Mouse (Mus musculus) stomach, embryonic 16.5 days (tissue): ENCODE measurements at regions not wholly inside any gene's neighbourhood (a gene's known extent, or its start where the extent isn't known, plus 50 kb on each side); places are given as distances from the start of the nearest gene placed in this dataset.

Experiments used
- ATAC-seq: fragments of 200-750 bp; cut with Nextera tagmentation; 2 replicates; pipeline ENCODE4 v1.8.0; 2017; ENCODE audit warnings: moderate number of reproducible peaks, moderate TSS enrichment; ENCODE audit not compliant: insufficient read depth, low FRiP score
- H3K27ac ChIP-seq: fragments of 300-500 bp; sonication (generic); 2 replicates; pipeline ENCODE4 v1.5.1; 2014; ENCODE audit warnings: low read length
- H3K27me3 ChIP-seq: fragments of 300-500 bp; sonication (generic); 2 replicates; pipeline ENCODE4 v1.6.1; 2014; ENCODE audit warnings: low read length, control low read depth, mixed read lengths; ENCODE audit not compliant: control insufficient read depth, insufficient read depth
- H3K36me3 ChIP-seq: fragments of 300-500 bp; sonication (generic); 2 replicates; pipeline ENCODE4 v1.6.1; 2014; ENCODE audit warnings: low read length; ENCODE audit not compliant: control insufficient read depth, insufficient read depth
- H3K4me1 ChIP-seq: fragments of 300-500 bp; sonication (generic); 2 replicates; pipeline ENCODE4 v1.6.1; 2014; ENCODE audit warnings: low read length, control low read depth, mixed read lengths; ENCODE audit not compliant: control insufficient read depth, insufficient read depth
- H3K4me2 ChIP-seq: fragments of 300-500 bp; sonication (generic); 2 replicates; pipeline ENCODE4 v1.6.1; 2014; ENCODE audit warnings: low read depth, low read length, mixed read lengths
- H3K4me3 ChIP-seq: fragments of 300-500 bp; sonication (generic); replicated peaks from 2 replicates; pipeline ENCODE4 v1.5.1; 2014; ENCODE audit warnings: mild to moderate bottlenecking, low read length
- H3K9ac ChIP-seq: fragments of 300-500 bp; sonication (generic); 2 replicates; pipeline ENCODE4 v1.6.1; 2014; ENCODE audit warnings: low read length
- H3K9me3 ChIP-seq: fragments of 300-500 bp; sonication (generic); replicated peaks from 2 replicates; pipeline ENCODE4 v1.6.1; 2016; ENCODE audit warnings: low read length, control low read depth; ENCODE audit not compliant: control insufficient read depth
- WGBS: fragments of 180-500 bp; shearing (Covaris S2); extraction: QIAGEN DNeasy Blood & Tissue Kit; methylation state at CpG from one replicate; pipeline ENCODE4 v1.1.7; 2014; 5-methylcytosine and 5-hydroxymethylcytosine counted together

GRCm38 (mm10) chr12:107360511-107360910 lies 127.9 kb upstream of the 3110018I06Rik start:
- Histone ChIP-seq H3K27me3 (no peaks in the 10 kb centered on the region), H3K9ac (no peak overlapping the region), H3K4me3 (no peak overlapping the region), H3K36me3 (no peaks in the 10 kb centered on the region), H3K27ac (no peak overlapping the region), H3K9me3 (no peaks in the 10 kb centered on the region), H3K4me1 (no peaks in the 10 kb centered on the region), H3K4me2 (no peak overlapping the region)
- 80% methylated on average over 12 of the region's 12 CpGs for WGBS
- ATAC-seq: no peak

GRCm38 (mm10) chr12:107361606-107362005 lies 126.8 kb upstream of the 3110018I06Rik start:
- H3K27me3 ChIP-seq: no peaks in the 10 kb centered on the region
- H3K4me3 ChIP-seq: no peak overlapping the region
- no peaks in the 10 kb centered on the region for H3K9me3 ChIP-seq
- WGBS: 93% methylated on average over 7 of the region's 7 CpGs
- no peaks in the 10 kb centered on the region for H3K4me1 ChIP-seq
- no peak overlapping the region for H3K4me2 ChIP-seq
- H3K27ac ChIP-seq: no peak overlapping the region
- ATAC-seq: no peak
- no peaks in the 10 kb centered on the region for H3K36me3 ChIP-seq
- no peak overlapping the region for H3K9ac ChIP-seq

DNA sequence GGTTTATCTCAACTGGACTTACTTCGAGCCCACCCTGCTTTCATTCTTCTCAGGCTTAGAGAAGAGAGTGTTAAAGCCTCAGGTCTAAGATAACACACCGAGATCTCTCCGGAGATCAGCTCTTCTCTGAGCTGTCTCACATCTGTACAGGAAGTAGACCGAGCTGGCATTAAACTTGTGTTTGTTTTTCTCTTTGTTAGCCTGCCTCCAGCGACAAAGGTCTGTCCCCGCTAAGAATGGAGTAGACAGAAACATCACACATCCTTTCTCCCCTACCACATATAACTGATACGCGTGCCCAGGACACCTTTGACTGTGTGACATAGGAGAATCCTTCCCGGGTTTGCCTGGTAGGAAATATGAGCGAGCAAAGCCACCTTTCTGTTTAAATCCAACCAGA lies 126.3 kb upstream of the 3110018I06Rik start:
- Histone ChIP-seq H3K4me1 (no peaks in the 10 kb centered on the region), H3K4me3 (no peak overlapping the region), H3K27me3 (no peaks in the 10 kb centered on the region), H3K9ac (no peak overlapping the region), H3K36me3 (no peaks in the 10 kb centered on the region), H3K27ac (no peak overlapping the region), H3K9me3 (no peaks in the 10 kb centered on the region), H3K4me2 (no peak overlapping the region)
- WGBS: 70% methylated on average over 10 of the region's 10 CpGs
- no peak for ATAC-seq

DNA sequence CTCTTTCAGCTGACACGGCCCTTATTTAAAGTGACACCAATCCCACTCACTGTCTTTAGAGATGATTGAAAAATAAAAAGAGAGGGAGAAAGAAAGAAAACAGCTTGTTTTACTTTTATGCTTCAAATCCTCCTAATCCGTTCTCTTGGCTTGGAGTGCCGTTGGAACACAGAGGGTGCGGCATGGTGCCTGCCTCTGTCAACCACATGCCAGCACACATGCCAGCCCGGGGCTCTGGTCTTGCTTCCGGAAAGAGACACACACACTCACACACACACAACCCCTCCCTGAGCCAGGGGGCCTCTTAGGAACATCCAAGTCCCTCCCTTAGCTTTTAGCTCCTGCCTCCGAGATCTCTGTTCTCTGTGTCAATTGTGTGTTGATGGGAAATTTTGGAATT lies 116.2 kb upstream of the 3110018I06Rik start:
- Histone ChIP-seq H3K4me2 (no peak overlapping the region), H3K27me3 (no peaks in the 10 kb centered on the region), H3K9me3 (0 out of 2 replicates have a peak, but pooled peaks cover 3% of the 10 kb centered on the region), H3K4me1 (no peaks in the 10 kb centered on the region), H3K4me3 (no peak overlapping the region), H3K9ac (no peak overlapping the region), H3K27ac (no peak overlapping the region), H3K36me3 (no peaks in the 10 kb centered on the region)
- 68% methylated on average over 7 of the region's 7 CpGs for WGBS
- no peak for ATAC-seq

DNA sequence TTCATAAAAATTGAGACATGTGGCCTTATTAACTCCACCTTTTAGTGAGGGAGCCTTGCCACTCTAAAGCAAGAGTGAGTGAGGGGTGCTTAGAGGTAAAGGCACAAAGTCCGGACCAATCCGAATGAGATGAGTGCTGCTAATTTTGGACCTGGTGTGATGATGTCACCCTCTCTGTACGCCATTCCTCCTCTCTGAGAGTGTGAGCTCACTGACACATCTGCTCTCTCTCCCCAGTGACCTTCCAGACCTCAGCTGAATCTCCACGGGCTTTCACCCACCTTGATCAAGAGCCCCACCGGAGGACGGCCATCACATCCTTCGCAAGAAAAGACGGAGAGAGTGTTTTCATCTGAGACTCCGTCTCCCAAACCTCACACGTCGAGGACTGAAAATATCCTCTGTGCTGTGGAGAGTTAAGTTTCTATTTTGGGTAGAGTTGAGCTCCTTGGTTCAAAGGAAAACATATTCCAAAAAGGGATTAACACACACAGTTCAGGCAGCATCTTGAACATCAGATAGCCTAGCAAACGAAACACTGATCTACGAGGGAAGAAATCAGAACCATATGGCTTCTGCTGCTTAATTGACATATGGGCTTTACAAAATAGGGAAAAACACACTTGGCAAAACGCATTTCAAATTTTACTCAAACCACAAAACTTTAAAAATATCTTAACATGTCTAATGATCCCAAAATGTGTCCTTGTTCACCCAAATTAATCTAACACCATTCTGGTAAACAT lies 96.2 kb upstream of the 3110018I06Rik start:
- Histone ChIP-seq H3K9me3 (no peaks in the 10 kb centered on the region), H3K4me1 (no peaks in the 10 kb centered on the region), H3K27ac (no peak overlapping the region), H3K36me3 (no peaks in the 10 kb centered on the region), H3K9ac (no peak overlapping the region), H3K27me3 (no peaks in the 10 kb centered on the region), H3K4me3 (no peak overlapping the region), H3K4me2 (no peak overlapping the region)
- WGBS: 74% methylated on average over 14 of the region's 14 CpGs
- no peak for ATAC-seq

- Histone ChIP-seq H3K36me3 (no peaks in the 10 kb centered on the region), H3K4me1 (no peaks in the 10 kb centered on the region), H3K9me3 (no peaks in the 10 kb centered on the region), H3K27me3 (no peaks in the 10 kb centered on the region), H3K9ac (no peak overlapping the region), H3K4me3 (no peak overlapping the region), H3K27ac (no peak overlapping the region), H3K4me2 (no peak overlapping the region)
- 59% methylated on average over 1 of the region's 1 CpGs for WGBS
- no peak for ATAC-seq
These were observed 94.0 kb upstream of the 3110018I06Rik start for GRCm38 (mm10) chr12:107394467-107394866.

DNA sequence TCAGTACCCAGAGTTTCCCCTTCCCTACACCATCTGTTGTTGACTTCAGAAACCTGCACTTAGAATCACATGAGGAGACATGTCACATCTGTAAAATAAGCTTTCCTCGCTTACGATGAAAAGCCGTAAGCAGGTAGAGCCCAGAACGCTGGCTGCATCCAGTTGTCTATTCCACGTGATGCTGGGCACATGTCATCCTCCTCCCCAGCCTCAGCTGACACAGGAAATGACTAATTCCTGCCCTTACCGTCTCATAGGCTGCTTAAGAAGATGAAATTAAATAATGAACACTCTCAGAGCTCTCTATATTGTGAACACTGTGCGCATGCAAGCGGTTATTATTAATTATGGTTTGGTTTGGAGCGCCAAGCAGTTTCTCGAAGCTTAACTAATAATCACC lies 83.6 kb upstream of the 3110018I06Rik start:
- 73% methylated on average over 10 of the region's 10 CpGs for WGBS

DNA sequence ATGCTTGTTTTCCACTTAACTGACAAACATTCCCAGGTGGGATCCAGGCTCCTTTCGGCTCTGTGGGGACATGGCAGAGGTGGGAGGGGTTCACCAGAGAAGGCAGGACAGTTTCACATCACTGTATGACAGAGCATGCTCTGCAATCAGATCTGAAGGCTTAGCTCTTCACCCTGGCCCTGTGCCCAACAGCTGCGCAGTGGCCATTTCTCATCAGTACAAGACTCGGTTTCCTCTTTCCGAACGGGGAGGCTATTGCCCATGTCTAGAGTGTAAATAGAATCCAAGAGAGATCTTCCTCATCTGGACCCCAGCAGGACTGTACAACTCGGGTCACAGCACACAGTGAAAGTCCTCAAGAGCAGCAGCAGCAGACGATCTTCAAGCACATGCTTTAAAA lies 64.5 kb upstream of the 3110018I06Rik start:
- no peaks in the 10 kb centered on the region for H3K27me3 ChIP-seq
- 59% methylated on average over 7 of the region's 7 CpGs for WGBS

More for the DNA sequence above, 83.6 kb upstream of the 3110018I06Rik start:
- no peak overlapping the region for H3K4me2 ChIP-seq
- no peak overlapping the region for H3K4me3 ChIP-seq
- H3K4me1 ChIP-seq: no peaks in the 10 kb centered on the region
- no peaks in the 10 kb centered on the region for H3K27me3 ChIP-seq
- no peak overlapping the region for H3K9ac ChIP-seq
- H3K36me3 ChIP-seq: no peaks in the 10 kb centered on the region
- no peak for ATAC-seq
- no peaks in the 10 kb centered on the region; the same call in 1 of the 2 replicates for H3K9me3 ChIP-seq
- H3K27ac ChIP-seq: no peak overlapping the region

DNA sequence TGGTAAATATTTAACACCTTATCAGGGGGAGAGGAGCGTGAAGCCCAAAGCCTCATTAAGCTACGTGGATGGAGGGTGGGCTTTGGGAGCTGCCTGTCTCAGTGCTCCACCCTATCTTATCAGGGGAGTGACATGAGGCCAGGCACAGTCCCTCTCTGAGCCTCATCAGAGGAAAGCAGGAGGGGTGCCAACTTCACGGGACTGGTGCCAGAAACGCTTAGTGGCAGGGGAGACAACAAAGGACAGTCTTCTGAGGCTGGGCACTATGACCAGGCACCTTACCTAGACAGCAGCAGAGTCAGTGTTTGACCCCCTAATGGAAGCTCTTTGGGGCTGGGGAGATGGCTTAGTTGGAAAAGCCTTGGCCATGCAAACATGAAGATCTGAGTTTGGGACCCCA lies 49.9 kb upstream of the 3110018I06Rik start:
- Histone ChIP-seq H3K9ac (no peak overlapping the region), H3K4me2 (no peak overlapping the region), H3K9me3 (no peaks in the 10 kb centered on the region), H3K4me1 (no peaks in the 10 kb centered on the region), H3K27ac (no peak overlapping the region), H3K27me3 (no peaks in the 10 kb centered on the region), H3K36me3 (no peaks in the 10 kb centered on the region), H3K4me3 (no peak overlapping the region)
- ATAC-seq: no peak
- WGBS: 46% methylated on average over 4 of the region's 4 CpGs

More for the DNA sequence above, 64.5 kb upstream of the 3110018I06Rik start:
- Histone ChIP-seq H3K4me1 (no peaks in the 10 kb centered on the region), H3K4me3 (no peak overlapping the region), H3K27ac (no peak overlapping the region), H3K4me2 (no peak overlapping the region), H3K36me3 (no peaks in the 10 kb centered on the region), H3K9me3 (no peaks in the 10 kb centered on the region), H3K9ac (no peak overlapping the region)
- no peak for ATAC-seq
